Mouse (Mus musculus) right cerebral cortex, postnatal 14 days (tissue): ENCODE results near the gene Msi1.
"Not testable (repeated sequence)": the region's sequence is repeated elsewhere in the genome, so short reads cannot be mapped to it uniquely, and the experiment has no call there.

ENCODE experiments used
- DNase-seq: peaks from one replicate; pipeline ENCODE4 v3.0.0; 2022

Gene Msi1

GRCm38 (mm10) chr5:115434280-115434852, 5.0 kb downstream of the Msi1 start:
- DNase-seq = no peak

DNA sequence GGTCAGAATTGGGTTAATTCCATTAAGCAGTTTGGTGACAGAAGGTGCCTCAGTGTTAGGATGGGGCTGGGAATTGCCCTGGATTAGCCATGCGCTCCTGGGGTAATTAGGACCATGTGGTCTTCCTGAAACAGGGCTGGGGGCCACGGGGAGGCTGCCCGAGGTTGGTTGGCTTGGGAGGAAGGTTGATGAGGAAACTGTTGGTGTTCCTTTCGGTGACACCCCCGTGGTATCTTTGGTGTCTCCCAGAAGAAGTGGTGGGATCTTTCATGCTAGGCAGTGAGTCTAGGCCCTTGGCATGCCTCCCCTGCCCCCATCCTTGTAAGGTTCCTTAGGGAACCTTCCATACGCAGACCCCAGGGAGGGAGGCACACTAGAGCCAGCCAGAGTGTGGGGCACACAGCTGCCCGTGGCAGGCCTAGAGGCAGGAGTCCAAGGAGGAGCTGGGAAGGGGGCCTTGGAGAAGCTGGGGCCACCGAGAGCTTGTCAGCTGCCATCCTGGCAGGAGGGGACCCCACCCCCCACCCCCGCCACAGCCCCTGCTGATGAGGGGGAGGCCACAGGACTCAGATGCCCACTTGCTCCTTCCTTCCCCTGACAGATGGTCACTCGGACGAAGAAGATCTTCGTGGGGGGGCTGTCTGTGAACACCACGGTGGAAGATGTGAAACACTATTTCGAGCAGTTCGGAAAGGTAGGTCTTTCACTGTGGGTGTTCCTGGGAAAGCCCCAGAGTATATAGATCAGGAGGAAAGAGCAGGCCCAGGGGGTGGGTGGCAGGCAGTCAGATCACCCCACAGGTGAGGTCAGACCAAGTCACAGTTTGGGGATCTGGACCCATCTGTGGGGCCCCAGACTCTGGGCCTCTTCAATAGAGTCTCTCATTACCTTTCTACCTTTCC, 5.7 kb downstream of the Msi1 start:
- DNase-seq = no peak

DNA sequence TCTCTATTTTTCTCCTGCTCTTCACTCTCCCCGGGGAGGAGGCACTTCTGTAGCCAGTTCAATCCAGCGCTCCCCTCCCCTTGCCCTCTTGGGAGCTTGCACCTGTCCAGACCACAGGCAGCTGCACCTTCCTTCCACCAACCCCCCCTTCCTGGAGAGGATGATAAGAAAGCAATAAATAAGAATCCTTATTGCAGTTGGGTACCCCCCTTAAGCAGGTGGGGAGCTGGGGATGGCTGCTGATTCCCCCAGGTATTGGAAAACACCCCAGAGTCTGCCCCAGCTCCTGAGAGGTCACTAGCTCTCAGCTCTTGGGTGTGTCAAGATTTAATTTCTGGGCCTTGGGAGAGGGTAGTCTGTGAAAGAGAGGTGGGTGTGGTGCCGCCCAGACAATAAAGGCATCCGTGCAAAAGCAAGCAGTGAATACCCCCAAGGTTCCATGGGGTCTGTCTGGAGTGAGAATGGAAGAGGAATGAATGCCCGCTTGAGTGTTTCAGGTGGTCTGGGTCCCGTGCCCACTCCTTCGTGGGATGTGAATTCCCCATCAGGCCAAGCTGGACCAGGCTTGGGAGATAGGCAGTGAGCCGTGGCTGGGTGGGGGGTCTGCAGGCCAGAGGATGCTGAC, 6.5 kb downstream of the Msi1 start:
- no peak for DNase-seq

GRCm38 (mm10) chr5:115436421-115437124, 7.2 kb downstream of the Msi1 start:
- peak; percentile 80 for DNase-seq

- no peak for DNase-seq
Measured at GRCm38 (mm10) chr5:115437242-115437944, 8.0 kb downstream of the Msi1 start.

- no peak for DNase-seq
Measured at GRCm38 (mm10) chr5:115437945-115438315, 8.5 kb downstream of the Msi1 start.

DNA sequence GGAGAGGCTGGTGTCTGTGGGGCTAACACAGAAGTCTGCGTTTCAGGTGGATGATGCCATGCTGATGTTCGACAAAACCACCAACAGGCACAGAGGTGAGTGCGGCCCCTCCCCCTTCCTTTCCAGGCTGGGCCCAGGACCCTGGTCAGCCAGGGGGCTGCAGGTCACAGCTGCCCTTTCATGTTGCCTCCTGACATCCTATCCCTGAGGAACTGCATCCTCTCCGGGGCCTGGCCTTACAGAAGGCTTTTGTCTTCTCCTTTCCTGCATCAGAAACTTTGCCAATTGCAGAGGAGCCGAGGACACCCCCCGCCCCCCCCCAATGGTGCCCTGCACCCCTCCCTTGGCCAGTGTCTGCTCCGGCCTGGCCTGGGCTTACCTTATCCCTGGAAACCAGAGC, 9.3 kb downstream of the Msi1 start:
- DNase-seq = no peak

GRCm38 (mm10) chr5:115441205-115441849, 11.9 kb downstream of the Msi1 start:
- peak; percentile 68 for DNase-seq

- DNase-seq = not testable (repeated sequence)
Measured at GRCm38 (mm10) chr5:115442663-115443062, 13.3 kb downstream of the Msi1 start.

DNA sequence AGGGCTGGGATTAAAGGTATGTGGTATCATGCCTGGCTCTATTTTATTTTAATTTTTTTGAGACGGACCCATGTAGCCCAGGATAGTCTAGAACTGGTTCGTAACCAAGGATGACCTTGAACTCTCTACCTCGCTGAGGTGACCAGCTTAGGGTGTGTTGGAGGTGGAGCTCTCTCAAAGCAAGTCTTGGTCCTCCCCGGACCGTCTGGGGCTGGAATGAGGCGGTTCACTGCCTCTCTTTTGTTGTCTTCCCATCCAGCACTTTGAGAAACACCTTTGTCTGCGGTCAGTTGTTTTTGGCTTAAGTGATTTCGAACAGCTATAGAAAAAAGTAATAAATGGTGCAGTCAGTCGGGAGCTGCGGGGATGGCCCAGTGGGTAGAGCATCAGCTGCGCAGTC, 14.7 kb downstream of the Msi1 start:
- DNase-seq = no peak

- DNase-seq = no peak
Measured at GRCm38 (mm10) chr5:115447108-115447507, 17.7 kb downstream of the Msi1 start.

DNA sequence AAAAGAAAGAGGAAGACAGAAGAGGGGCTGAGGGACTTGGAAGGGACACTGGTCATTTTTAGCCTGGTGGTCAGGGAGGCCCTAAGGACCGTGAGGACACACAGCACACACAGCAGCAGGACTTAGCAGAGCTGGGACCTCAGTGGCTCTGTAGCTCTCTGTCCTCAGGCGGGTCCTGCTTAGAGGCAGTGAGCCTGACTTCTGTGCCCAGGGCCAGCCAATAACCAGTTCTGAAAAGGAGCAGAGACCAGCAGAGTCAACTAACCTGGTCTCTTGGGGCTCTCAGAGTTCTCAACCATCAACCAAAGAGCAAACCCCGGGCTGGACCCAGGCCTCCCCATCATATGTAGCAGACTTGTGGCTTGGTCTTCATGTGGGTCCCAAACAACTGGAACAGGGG, 19.8 kb downstream of the Msi1 start:
- DNase-seq = no peak

DNA sequence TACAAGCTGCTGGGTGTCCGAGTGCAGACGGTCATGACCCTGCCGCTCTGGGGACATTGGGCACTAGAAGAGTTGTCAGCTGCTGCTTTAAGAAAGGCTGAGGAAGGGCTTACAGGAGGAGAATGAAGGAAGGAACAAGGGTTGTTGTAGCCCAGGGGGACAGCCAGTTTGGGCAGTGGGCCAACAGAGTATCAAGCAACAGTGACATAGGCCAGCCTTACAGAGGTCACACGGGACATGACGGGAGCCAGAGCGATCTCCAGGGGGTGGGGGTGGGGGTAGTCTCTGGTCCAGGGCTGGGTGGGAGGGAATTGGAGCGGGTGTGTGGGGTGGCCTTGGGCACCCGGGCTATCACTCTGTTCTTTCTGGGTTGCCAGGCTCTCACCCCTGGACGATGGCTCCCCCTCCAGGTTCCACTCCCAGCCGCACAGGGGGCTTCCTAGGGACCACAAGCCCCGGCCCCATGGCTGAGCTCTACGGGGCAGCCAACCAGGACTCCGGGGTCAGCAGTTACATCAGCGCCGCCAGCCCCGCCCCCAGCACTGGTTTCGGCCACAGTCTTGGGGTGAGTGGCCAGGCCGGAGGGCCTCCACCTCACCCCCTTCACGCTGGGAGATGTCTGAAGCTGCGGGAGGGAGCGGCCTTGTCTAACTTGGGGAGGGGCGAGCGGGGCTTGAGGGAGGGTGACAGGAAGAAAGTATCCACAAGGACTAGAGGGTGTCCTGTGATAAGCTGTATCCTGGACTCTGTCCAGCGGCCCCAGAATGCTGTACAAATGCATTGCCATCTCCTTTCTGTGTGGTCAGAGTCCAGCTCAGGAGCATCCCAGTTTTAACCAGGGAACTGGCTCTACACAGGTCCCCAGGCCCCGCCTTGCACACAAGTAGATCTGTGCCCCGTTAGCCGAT, 21.3 kb downstream of the Msi1 start:
- DNase-seq = no peak

DNA sequence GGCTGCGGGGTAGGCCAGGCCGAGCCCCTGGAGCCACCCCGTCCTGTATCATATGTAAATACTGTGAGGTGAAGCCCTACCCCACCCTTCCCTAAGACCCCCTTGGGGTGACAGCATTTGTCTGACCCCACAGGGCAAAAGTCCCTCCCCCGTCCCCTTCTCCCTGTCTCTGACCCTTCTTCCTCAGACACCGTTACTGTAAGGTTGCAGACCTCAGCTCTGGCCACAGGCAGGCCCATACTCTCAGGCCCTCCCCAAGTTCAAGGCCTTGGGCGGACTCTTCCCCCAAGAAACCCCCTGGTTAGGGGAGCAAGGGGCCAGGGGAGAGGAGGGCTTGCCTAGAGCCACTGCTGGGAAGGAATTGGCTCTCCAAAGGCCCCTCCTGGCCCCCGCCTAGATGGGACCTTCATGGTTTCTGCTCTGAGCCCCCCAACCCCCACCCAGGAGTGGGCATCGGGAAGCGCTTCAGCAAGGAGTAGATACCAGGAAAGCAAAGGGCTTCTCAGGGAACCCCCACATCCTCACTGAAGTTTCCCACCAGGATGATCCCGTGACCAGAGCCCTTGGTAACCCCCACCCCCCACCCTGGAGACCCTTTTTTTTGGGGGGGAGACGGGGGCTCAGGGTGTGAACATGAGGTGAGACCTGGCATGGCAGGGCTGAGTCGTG, 25.2 kb downstream of the Msi1 start:
- DNase-seq = no peak

GRCm38 (mm10) chr5:115455838-115456237, 26.4 kb downstream of the Msi1 start:
- DNase-seq = no peak

GRCm38 (mm10) chr5:115458918-115459317, 29.5 kb downstream of the Msi1 start:
- DNase-seq = no peak

GRCm38 (mm10) chr5:115464408-115465115, 35.2 kb downstream of the Msi1 start:
- DNase-seq = no peak

- no peak for DNase-seq
Measured at GRCm38 (mm10) chr5:115465642-115466420, 36.4 kb downstream of the Msi1 start, which contains the start of gene Pla2g1b. Gene Pla2g1b, plus strand, starts transcription at chr5:115466262.

DNA sequence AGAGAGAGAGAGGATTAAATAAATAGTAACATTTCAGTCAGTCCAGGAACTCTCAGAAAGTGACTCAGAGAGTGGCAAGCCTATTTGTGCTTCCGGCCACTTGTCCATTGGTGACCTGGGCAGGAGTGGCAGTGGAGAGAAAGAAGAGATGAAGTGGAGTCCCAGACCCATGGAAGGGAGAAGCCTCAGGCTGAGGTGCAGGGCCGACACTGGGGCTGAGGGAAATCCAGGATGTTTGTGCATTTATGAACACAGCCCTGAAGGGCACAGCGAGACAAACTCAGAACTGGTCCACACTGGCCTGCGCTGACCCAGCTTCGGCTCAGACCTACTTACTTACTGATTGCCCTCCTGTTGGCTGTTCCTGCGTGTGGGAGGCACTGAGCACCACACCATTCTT, 40.4 kb downstream of the Msi1 start:
- no peak for DNase-seq
